Mouse (Mus musculus) left cerebral cortex, adult 2 months (tissue): Measurements from ENCODE around the gene Ccdc149. TPM values are rescaled to one million over a fixed set of nuclear protein-coding genes. Genes with fewer than 3 reads are reported as not detected.

Experiments
- DNase-seq, 2 experiments: peaks; one replicate each; pipeline ENCODE4 v3.0.0; 2021 to 2022; ENCODE audit warnings: low spot score in 2 of 2, mixed read lengths in 1 of 2; ENCODE audit errors: extremely low spot score in 1 of 2
- H3K27ac ChIP-seq: fragments of 200-600 bp; 2 replicates; pipeline ENCODE4 v1.8.1; 2022
- H3K4me3 ChIP-seq: fragments of 200-600 bp; 2 replicates; pipeline ENCODE4 v1.8.1; 2022
- CTCF ChIP-seq: fragments of 200-600 bp; IDR thresholded peaks from 2 replicates; pipeline ENCODE4 v1.8.1; 2022; ENCODE audit warnings: antibody characterized with exemption, mild to moderate bottlenecking, moderate library complexity
- intact Hi-C: fragments of 180-260 bp; cut with DNase I; formaldehyde crosslinking; loops from one replicate; pipeline ENCODE4 v1.15.1; 2025
- total RNA-seq, 2 experiments: library from RNA; stranded (reverse); gene quantifications; 2 replicates each; pipeline ENCODE4 v1.2.3; 2021

Gene Ccdc149
- total RNA-seq, 2 experiments from 2014 or later = 68.2 to 75.8 TPM

DNA sequence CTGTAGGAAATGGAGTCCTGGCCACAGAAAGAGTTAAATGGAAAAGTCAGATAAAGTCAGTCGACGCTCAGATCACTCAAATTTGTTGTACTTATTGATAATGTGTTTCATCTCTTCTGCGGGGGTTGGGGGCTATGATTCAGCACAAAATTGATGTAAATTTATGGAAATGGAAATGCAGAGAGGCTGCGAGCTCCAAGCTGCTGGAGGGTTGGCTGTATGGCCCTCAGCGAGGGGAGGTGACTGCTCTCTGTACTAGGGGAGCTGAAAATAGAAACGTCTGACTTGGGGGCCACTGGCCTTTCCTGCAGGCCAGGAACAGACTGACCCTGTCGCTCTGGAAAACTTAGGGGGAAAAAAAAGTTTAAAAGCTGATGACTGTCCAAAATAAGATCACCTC lies 5.5 kb upstream of the Ccdc149 start:
- peak overlapping the region; percentile 47 for H3K4me3 ChIP-seq
- DNase-seq = no peak
- H3K27ac ChIP-seq = peak overlapping the region; percentile 86
- intact Hi-C loops = no loop called here
- TF ChIP-seq CTCF = no peak

DNA sequence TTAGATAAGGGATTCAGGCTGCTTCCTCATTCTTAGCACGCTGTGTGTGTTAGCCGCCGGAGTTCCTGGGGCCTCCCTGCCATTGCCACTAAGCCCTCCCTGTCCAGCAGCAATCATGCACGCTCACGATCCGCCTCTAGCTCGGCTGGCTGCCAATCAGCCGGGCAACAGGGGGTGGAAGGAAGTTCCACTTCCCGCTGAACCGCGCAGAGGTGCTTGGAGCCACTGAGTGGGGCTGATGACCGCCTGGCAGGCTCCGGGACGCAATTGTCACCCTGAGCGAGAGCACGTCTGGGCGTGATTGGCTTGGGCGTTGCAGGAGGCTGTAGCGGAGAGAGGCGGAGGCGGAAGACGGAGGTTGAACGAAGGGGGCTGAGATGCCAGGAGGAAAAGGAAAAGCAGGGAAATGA lies 5.0 kb upstream of the Ccdc149 start:
- DNase-seq = peak; percentile 75 to 77
- peak overlapping the region; percentile 86 for H3K27ac ChIP-seq
- peak overlapping the region; percentile 47 for H3K4me3 ChIP-seq
- intact Hi-C loops = no loop called here
- TF ChIP-seq CTCF = no peak

DNA sequence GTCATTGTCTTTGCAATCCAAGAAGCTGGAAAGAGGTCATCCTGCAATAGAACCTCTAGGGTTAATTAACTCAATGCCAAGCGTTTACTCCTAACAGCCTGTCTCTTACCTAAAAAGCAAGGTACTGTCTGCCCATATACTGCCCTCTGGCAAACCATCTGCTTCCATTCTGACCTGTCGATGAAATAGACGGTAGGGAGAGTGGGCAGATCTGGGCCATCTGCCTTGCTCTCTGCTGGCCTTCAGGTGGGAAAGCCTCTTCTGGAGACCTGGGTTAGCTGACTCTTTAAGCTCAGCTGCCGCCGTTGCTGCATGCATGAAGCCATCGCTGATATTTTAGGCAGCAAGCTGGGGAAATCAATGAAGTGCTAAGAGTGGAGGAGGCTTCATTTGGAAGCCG lies 2.7 kb upstream of the Ccdc149 start:
- peak overlapping the region; percentile 4; the same call in 1 of the 2 replicates for H3K27ac ChIP-seq
- no peak for DNase-seq
- intact Hi-C loops = loop anchor here (2.0 to 5.0 kb wide), 2 partner anchors 287 to 357 kb away; no protein-coding TSS in a partner anchor
- no peak overlapping the region for H3K4me3 ChIP-seq
- no peak for TF ChIP-seq CTCF

DNA sequence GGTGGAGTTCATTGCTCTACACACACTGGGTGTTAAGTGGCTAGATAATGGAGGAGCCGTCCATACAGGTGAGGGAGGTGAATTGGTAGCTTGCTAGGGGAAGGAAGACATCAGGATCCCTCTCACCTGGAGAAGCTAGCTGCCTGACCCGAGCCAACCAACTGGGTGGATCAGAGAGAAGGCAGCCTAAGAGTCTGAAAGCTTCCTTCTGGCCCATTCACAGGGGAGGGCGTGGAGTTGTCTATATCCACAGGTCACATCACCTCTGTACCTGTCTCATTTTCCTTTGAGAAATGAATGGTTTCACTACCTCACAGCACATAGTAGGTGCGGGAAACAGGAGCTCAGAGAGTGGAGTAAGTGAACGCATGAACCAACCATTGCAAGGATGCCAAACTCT lies 770 bp downstream of the Ccdc149 start:
- intact Hi-C loops = loop anchor here (5.0 kb wide), 1 partner anchor 283 kb away; no protein-coding TSS in a partner anchor
- Histone ChIP-seq H3K4me3 (peak overlapping the region; percentile 88), H3K27ac (peak overlapping the region; percentile 99)
- no peak for DNase-seq
- no peak for TF ChIP-seq CTCF

DNA sequence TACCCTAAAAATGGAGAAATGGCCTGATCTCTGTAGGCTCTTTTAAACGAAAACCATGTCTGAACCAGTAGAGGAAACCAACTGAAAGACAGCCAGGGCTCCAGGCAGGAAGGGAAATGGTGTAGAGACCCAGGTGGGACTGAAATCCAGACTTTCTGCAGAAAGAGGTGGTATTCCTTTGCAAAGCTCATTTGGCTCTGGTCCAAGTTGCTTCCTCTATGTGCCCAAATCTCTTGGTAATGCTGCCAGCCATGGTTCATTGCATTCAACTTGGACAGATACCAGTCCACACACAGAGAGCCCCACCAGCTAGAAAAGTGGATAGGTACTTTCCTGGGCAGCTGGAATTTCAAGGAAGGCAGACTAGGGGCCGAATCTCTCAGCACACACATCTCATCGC lies 3.5 kb downstream of the Ccdc149 start:
- DNase-seq = no peak
- Histone ChIP-seq H3K27ac (no peak overlapping the region), H3K4me3 (no peak overlapping the region)
- no peak for TF ChIP-seq CTCF
- intact Hi-C loops = no loop called here

GRCm38 (mm10) chr5:52462447-52462846 lies 8.9 kb downstream of the Ccdc149 start:
- Histone ChIP-seq H3K4me3 (no peak overlapping the region), H3K27ac (no peak overlapping the region)
- no peak for DNase-seq
- intact Hi-C loops = no loop called here
- TF ChIP-seq CTCF = no peak

DNA sequence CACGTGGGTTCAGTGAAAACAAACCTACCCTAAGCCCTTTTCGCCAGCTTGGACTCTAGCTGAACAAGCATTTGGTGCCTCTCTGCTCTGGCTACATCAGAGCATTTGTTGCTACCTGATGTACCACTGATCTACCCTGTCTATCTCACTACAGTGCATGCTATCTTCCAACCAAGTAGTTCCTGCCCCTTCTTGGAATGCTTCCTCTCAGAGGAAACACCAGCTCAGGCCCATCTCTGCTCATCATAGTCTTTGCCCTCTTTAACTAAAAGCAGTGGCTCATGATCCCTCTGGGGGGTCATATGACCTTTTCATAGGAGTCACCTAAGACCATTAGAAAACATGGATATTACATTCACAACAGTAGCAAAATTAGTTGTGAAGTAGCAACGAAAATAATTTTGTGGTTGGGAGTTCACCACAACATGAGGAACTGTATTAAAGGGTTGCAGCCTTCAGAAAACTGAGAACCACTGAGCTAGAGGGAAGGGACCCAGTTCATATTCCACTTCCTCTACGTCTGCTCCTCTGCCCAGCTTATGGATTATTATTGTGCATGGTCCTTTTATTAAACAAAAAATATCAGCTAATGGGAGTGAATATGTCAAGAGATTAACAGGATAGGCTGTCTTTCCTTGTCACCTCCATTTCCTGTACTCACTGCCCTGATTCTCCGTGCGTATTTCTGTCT lies 9.7 kb downstream of the Ccdc149 start:
- intact Hi-C loops = no loop called here
- Histone ChIP-seq H3K27ac (no peak overlapping the region), H3K4me3 (no peak overlapping the region)
- DNase-seq = no peak
- no peak for TF ChIP-seq CTCF

GRCm38 (mm10) chr5:52459308-52459707 lies 12.0 kb downstream of the Ccdc149 start:
- Histone ChIP-seq H3K4me3 (no peak overlapping the region), H3K27ac (no peak overlapping the region)
- no peak for TF ChIP-seq CTCF
- no peak for DNase-seq
- intact Hi-C loops = no loop called here

GRCm38 (mm10) chr5:52457154-52457553 lies 14.2 kb downstream of the Ccdc149 start:
- no peak for TF ChIP-seq CTCF
- intact Hi-C loops = no loop called here

DNA sequence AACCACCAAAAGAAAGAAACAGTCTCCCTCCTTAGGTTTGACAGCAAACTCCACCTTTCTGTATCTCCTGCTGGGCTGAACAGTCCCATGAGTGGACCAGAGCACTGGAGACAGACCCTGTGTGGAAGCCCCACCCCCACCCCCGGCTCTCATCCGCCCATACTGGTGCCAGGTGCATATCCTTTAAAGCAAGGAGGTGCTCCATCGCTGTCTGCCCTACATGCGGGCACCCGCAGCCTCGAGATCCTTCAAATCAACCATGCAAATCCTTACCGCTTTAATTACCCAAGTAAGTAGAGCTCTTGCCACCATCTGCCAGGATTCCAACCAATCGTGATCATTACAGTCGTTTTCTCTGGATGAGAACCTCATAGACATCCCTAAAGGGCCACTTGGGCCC lies 20.5 kb downstream of the Ccdc149 start:
- intact Hi-C loops = no loop called here
- DNase-seq = no peak
- Histone ChIP-seq H3K27ac (no peak overlapping the region), H3K4me3 (no peak overlapping the region)
- TF ChIP-seq CTCF = no peak

More at GRCm38 (mm10) chr5:52457154-52457553, 14.2 kb downstream of the Ccdc149 start:
- Histone ChIP-seq H3K4me3 (no peak overlapping the region), H3K27ac (no peak overlapping the region)
- DNase-seq = no peak

- Histone ChIP-seq H3K4me3 (no peak overlapping the region), H3K27ac (no peak overlapping the region)
- DNase-seq = no peak
- intact Hi-C loops = no loop called here
- TF ChIP-seq CTCF = peak; percentile 41
Observed at GRCm38 (mm10) chr5:52449187-52449586, 22.1 kb downstream of the Ccdc149 start.

GRCm38 (mm10) chr5:52440278-52440677 lies 31.0 kb downstream of the Ccdc149 start:
- Histone ChIP-seq H3K4me3 (no peak overlapping the region), H3K27ac (no peak overlapping the region)
- no peak for TF ChIP-seq CTCF
- DNase-seq = no peak
- intact Hi-C loops = no loop called here

- Histone ChIP-seq H3K27ac (no peak overlapping the region), H3K4me3 (no peak overlapping the region)
- no peak for DNase-seq
- intact Hi-C loops = no loop called here
- no peak for TF ChIP-seq CTCF
Observed at GRCm38 (mm10) chr5:52438946-52439345, 32.4 kb downstream of the Ccdc149 start.
